Mouse (Mus musculus) MEL (cell line): ENCODE measurements at regions not wholly inside any gene's neighbourhood (a gene's known extent, or its start where the extent isn't known, plus 50 kb on each side); places are given as distances from the start of the nearest gene placed in this dataset.

Source experiments
- CTCF ChIP-seq, 3 experiments: IDR thresholded peaks in 2 of 3; conservative IDR thresholded peaks in 1 of 3; 2 replicates each; pipeline ENCODE4 v1.5.1; 2011 to 2012; ENCODE audit warnings: low read length in 3 of 3, low read depth in 2 of 3, mild to moderate bottlenecking in 2 of 3, improper control_type of control experiment in 1 of 3, inconsistent platforms in 1 of 3, mixed read lengths in 1 of 3, moderate library complexity in 1 of 3; ENCODE audit not compliant: control insufficient read depth in 1 of 3, insufficient read depth in 1 of 3, poor library complexity in 1 of 3, severe bottlenecking in 1 of 3
- EP300 ChIP-seq, 2 experiments: IDR thresholded peaks; 2 replicates each; pipeline ENCODE4 v1.6.1; 2011; ENCODE audit warnings: improper control_type of control experiment in 2 of 2, low read length in 2 of 2, low read depth in 1 of 2, mild to moderate bottlenecking in 1 of 2
- GABPA ChIP-seq: IDR thresholded peaks from 2 replicates; pipeline ENCODE4 v1.6.1; 2012; ENCODE audit warnings: low read depth, mild to moderate bottlenecking, inconsistent platforms, low read length, improper control_type of control experiment, moderate library complexity
- POLR2A ChIP-seq, 2 experiments: IDR thresholded peaks; 2 replicates each; pipeline ENCODE4 v1.6.1; 2011 to 2012; ENCODE audit warnings: low read length in 2 of 2, mild to moderate bottlenecking in 2 of 2, control low read depth in 1 of 2, improper control_type of control experiment in 1 of 2, low read depth in 1 of 2, moderate library complexity in 1 of 2; ENCODE audit not compliant: control insufficient read depth in 1 of 2, insufficient read depth in 1 of 2, poor library complexity in 1 of 2
- RCOR1 ChIP-seq: IDR thresholded peaks from 2 replicates; pipeline ENCODE4 v1.6.1; 2012; ENCODE audit warnings: low read depth, mild to moderate bottlenecking, inconsistent platforms, low read length, improper control_type of control experiment
- SIN3A ChIP-seq: IDR thresholded peaks from 2 replicates; pipeline ENCODE4 v1.6.1; 2012; ENCODE audit warnings: low read length, improper control_type of control experiment, inconsistent platforms
- UBTF ChIP-seq: IDR thresholded peaks from 2 replicates; pipeline ENCODE4 v1.6.1; 2012; ENCODE audit warnings: low read depth, mild to moderate bottlenecking, inconsistent platforms, low read length, improper control_type of control experiment, moderate library complexity, borderline replicate concordance; ENCODE audit not compliant: insufficient read depth

DNA sequence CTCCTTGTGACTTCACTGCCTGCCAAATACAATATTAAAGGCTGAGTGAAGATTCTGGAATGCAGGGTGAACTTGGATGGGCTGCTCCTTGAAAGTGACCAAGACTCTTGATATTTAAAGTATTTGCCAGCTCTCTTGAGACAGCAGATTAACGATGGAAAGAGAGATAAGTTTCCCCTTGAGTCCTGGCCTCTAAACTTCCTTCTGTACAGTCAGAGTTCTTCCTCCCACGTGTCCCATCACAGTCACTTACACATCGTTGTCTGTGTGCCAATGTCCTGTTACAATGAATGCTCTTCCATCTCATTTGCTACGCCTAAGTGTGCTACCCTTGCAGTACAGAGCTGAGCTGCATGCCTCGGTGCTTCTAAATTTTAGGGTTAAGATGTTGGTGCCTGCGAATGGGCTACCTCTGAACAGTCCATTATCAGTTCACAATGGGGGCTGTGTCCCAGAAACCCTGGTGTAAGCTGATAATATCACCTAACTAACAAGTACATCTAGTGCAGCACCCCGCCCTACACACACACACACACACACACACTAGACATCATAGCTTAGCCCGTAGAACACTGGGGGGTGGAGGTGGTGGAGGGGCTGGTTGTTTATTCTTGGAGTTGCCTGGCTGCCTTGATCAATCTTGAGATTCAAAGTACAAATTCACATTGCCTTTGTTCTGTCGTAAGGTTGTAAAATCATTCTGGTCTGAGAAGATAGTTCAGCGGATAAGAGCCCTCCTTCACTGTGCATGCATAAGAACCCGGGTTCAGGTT is 207.9 kb upstream of the Pgrmc2 start:
- TF ChIP-seq RCOR1: no peak
- no peak for TF ChIP-seq GABPA
- TF ChIP-seq CTCF (IDR thresholded peaks at IDR 0.05 in 2 of 3, conservative IDR thresholded peaks at IDR 0.05 in 1 of 3; ENCODE audit: control insufficient read depth in 1 of 3, insufficient read depth in 1 of 3, low read depth in 2 of 3, low read length in 3 of 3, poor library complexity in 1 of 3, severe bottlenecking in 1 of 3): no peak
- TF ChIP-seq EP300 (IDR thresholded peaks at IDR 0.05; ENCODE audit: low read depth in 1 of 2, low read length in 2 of 2): no peak
- TF ChIP-seq UBTF: no peak
- TF ChIP-seq POLR2A (IDR thresholded peaks at IDR 0.05; ENCODE audit: control insufficient read depth in 1 of 2, insufficient read depth in 1 of 2, low read depth in 1 of 2, low read length in 2 of 2, poor library complexity in 1 of 2): no peak
- TF ChIP-seq SIN3A: no peak
